Mouse (Mus musculus) MEL (cell line): ENCODE results near the gene Cflar. TPM values are rescaled to one million over a fixed set of nuclear protein-coding genes. Genes with fewer than 3 reads are reported as not detected.
A peak's percentile ranks its signal among the peaks of the same experiment; 100 is the strongest.

ENCODE experiments used
- DNase-seq: peaks from one replicate; pipeline ENCODE4 v3.0.0; 2011; ENCODE audit warnings: low read depth, low spot score
- H3K27ac ChIP-seq: 2 replicates; pipeline ENCODE4 v1.5.1; 2012; ENCODE audit warnings: low read depth, mild to moderate bottlenecking, control low read depth, low read length, moderate library complexity; ENCODE audit not compliant: control insufficient read depth
- H3K27me3 ChIP-seq, 2 experiments: fragments of 150-350 bp in 1 of 2; sonication (generic) in 1 of 2; 2 replicates each; pipeline ENCODE4 v1.6.1; 2012; ENCODE audit warnings: low read length in 2 of 2, mild to moderate bottlenecking in 2 of 2, improper control_type of control experiment in 1 of 2, moderate library complexity in 1 of 2; ENCODE audit not compliant: insufficient read depth in 2 of 2, control insufficient read depth in 1 of 2
- H3K36me3 ChIP-seq, 2 experiments: 2 replicates each; pipeline ENCODE4 v1.6.1; 2012 to 2014; ENCODE audit warnings: low read length in 2 of 2, improper control_type of control experiment in 1 of 2, inconsistent platforms in 1 of 2, mild to moderate bottlenecking in 1 of 2; ENCODE audit not compliant: insufficient read depth in 2 of 2, control insufficient read depth in 1 of 2
- H3K4me1 ChIP-seq, 2 experiments: fragments of 150-350 bp in 1 of 2; sonication (generic) in 1 of 2; 2 replicates each; pipeline ENCODE4 v1.6.1; 2012; ENCODE audit warnings: low read length in 2 of 2, improper control_type of control experiment in 1 of 2, mild to moderate bottlenecking in 1 of 2; ENCODE audit not compliant: insufficient read depth in 2 of 2, control insufficient read depth in 1 of 2
- H3K4me3 ChIP-seq, 2 experiments: fragments of 150-350 bp in 1 of 2; sonication (generic) in 1 of 2; 2 replicates each; pipeline ENCODE4 v1.5.1; 2012; ENCODE audit warnings: low read depth in 2 of 2, low read length in 2 of 2, mild to moderate bottlenecking in 2 of 2, moderate library complexity in 2 of 2, control low read depth in 1 of 2, improper control_type of control experiment in 1 of 2; ENCODE audit not compliant: control insufficient read depth in 1 of 2, insufficient read depth in 1 of 2
- H3K79me2 ChIP-seq: 2 replicates; pipeline ENCODE4 v1.6.1; 2012; ENCODE audit warnings: mild to moderate bottlenecking, low read length, moderate library complexity; ENCODE audit not compliant: control insufficient read depth, poor library complexity, insufficient read depth
- H3K9ac ChIP-seq: 2 replicates; pipeline ENCODE4 v1.6.1; 2012; ENCODE audit warnings: low read depth, mild to moderate bottlenecking, control low read depth, low read length, moderate library complexity; ENCODE audit not compliant: control insufficient read depth, poor library complexity, severe bottlenecking
- H3K9me3 ChIP-seq: fragments of 150-350 bp; sonication (generic); replicated peaks from 2 replicates; pipeline ENCODE4 v1.6.1; 2012; ENCODE audit warnings: mild to moderate bottlenecking, low read length, improper control_type of control experiment, moderate library complexity; ENCODE audit not compliant: insufficient read depth
- BHLHE40 ChIP-seq: IDR thresholded peaks from 2 replicates; pipeline ENCODE4 v1.6.1; 2012; ENCODE audit warnings: low read depth, mild to moderate bottlenecking, inconsistent platforms, low read length, improper control_type of control experiment, borderline replicate concordance
- CHD1 ChIP-seq: IDR thresholded peaks from 2 replicates; pipeline ENCODE4 v1.6.1; 2012; ENCODE audit warnings: low read depth, mild to moderate bottlenecking, inconsistent platforms, low read length, improper control_type of control experiment
- CHD2 ChIP-seq: IDR thresholded peaks from 2 replicates; pipeline ENCODE4 v1.6.1; 2011; ENCODE audit warnings: low read length, improper control_type of control experiment
- CTCF ChIP-seq, 3 experiments: IDR thresholded peaks in 2 of 3; conservative IDR thresholded peaks in 1 of 3; 2 replicates each; pipeline ENCODE4 v1.5.1; 2011 to 2012; ENCODE audit warnings: low read length in 3 of 3, low read depth in 2 of 3, mild to moderate bottlenecking in 2 of 3, improper control_type of control experiment in 1 of 3, inconsistent platforms in 1 of 3, mixed read lengths in 1 of 3, moderate library complexity in 1 of 3; ENCODE audit not compliant: control insufficient read depth in 1 of 3, insufficient read depth in 1 of 3, poor library complexity in 1 of 3, severe bottlenecking in 1 of 3
- E2F4 ChIP-seq: IDR thresholded peaks from 2 replicates; pipeline ENCODE4 v1.6.1; 2011; ENCODE audit warnings: low read depth, low read length, improper control_type of control experiment, borderline replicate concordance
- ELF1 ChIP-seq: IDR thresholded peaks from 2 replicates; pipeline ENCODE4 v1.6.1; 2014; ENCODE audit warnings: low read depth, mild to moderate bottlenecking, inconsistent platforms, low read length, improper control_type of control experiment, moderate library complexity
- EP300 ChIP-seq, 2 experiments: IDR thresholded peaks; 2 replicates each; pipeline ENCODE4 v1.6.1; 2011; ENCODE audit warnings: improper control_type of control experiment in 2 of 2, low read length in 2 of 2, low read depth in 1 of 2, mild to moderate bottlenecking in 1 of 2
- ETS1 ChIP-seq: IDR thresholded peaks from 2 replicates; pipeline ENCODE4 v1.6.1; 2012; ENCODE audit warnings: low read depth, mild to moderate bottlenecking, inconsistent platforms, low read length, improper control_type of control experiment, moderate library complexity
- GABPA ChIP-seq: IDR thresholded peaks from 2 replicates; pipeline ENCODE4 v1.6.1; 2012; ENCODE audit warnings: low read depth, mild to moderate bottlenecking, inconsistent platforms, low read length, improper control_type of control experiment, moderate library complexity
- GATA1 ChIP-seq: IDR thresholded peaks from 2 replicates; pipeline ENCODE4 v1.6.1; 2011; ENCODE audit warnings: low read depth, low read length, improper control_type of control experiment
- HCFC1 ChIP-seq: IDR thresholded peaks from 2 replicates; pipeline ENCODE4 v1.6.1; 2012; ENCODE audit warnings: low read depth, mild to moderate bottlenecking, inconsistent platforms, low read length, improper control_type of control experiment, moderate library complexity
- JUND ChIP-seq: IDR thresholded peaks from 2 replicates; pipeline ENCODE4 v1.6.1; 2011; ENCODE audit warnings: low read depth, mild to moderate bottlenecking, improper control_type of control experiment, low read length
- KAT2A ChIP-seq: conservative IDR thresholded peaks from 2 replicates; pipeline ENCODE4 v1.6.1; 2012; ENCODE audit warnings: low read depth, low read length, improper control_type of control experiment, inconsistent platforms
- MAFK ChIP-seq: IDR thresholded peaks from 2 replicates; pipeline ENCODE4 v1.6.1; 2011; ENCODE audit warnings: low read depth, mild to moderate bottlenecking, low read length, improper control_type of control experiment, borderline replicate concordance
- MAZ ChIP-seq: IDR thresholded peaks from 2 replicates; pipeline ENCODE4 v1.6.1; 2012; ENCODE audit warnings: low read depth, mild to moderate bottlenecking, inconsistent platforms, low read length, improper control_type of control experiment
- MEF2A ChIP-seq: IDR thresholded peaks from 2 replicates; pipeline ENCODE4 v1.6.1; 2014; ENCODE audit warnings: low read depth, mild to moderate bottlenecking, inconsistent platforms, low read length, improper control_type of control experiment; ENCODE audit not compliant: poor library complexity, insufficient replicate concordance, severe bottlenecking; ENCODE audit errors: extremely low read depth
- MXI1 ChIP-seq: IDR thresholded peaks from 2 replicates; pipeline ENCODE4 v1.6.1; 2011; ENCODE audit warnings: mild to moderate bottlenecking, low read depth, low read length, improper control_type of control experiment
- MYB ChIP-seq: IDR thresholded peaks from 2 replicates; pipeline ENCODE4 v1.6.1; 2011; ENCODE audit warnings: mild to moderate bottlenecking, low read depth, low read length, improper control_type of control experiment
- MYC ChIP-seq: IDR thresholded peaks from 2 replicates; pipeline ENCODE4 v1.6.1; 2011; ENCODE audit warnings: low read depth, mild to moderate bottlenecking, low read length, improper control_type of control experiment, moderate library complexity
- NELFE ChIP-seq: IDR thresholded peaks from 2 replicates; pipeline ENCODE4 v1.6.1; 2011; ENCODE audit warnings: low read depth, low read length, improper control_type of control experiment
- NRF1 ChIP-seq: IDR thresholded peaks from 2 replicates; pipeline ENCODE4 v1.6.1; 2014; ENCODE audit warnings: low read depth, mild to moderate bottlenecking, inconsistent platforms, low read length, improper control_type of control experiment, moderate library complexity; ENCODE audit not compliant: poor library complexity, insufficient read depth, severe bottlenecking
- POLR2AphosphoS2 ChIP-seq: IDR thresholded peaks from 2 replicates; pipeline ENCODE4 v1.6.1; 2011; ENCODE audit warnings: low read length, improper control_type of control experiment
- POLR2AphosphoS5 ChIP-seq: IDR thresholded peaks from 2 replicates; pipeline ENCODE4 v1.6.1; 2012; ENCODE audit warnings: low read depth, borderline replicate concordance, mild to moderate bottlenecking, inconsistent platforms, low read length, moderate library complexity, mixed read lengths
- RCOR1 ChIP-seq: IDR thresholded peaks from 2 replicates; pipeline ENCODE4 v1.6.1; 2012; ENCODE audit warnings: low read depth, mild to moderate bottlenecking, inconsistent platforms, low read length, improper control_type of control experiment
- SIN3A ChIP-seq: IDR thresholded peaks from 2 replicates; pipeline ENCODE4 v1.6.1; 2012; ENCODE audit warnings: low read length, improper control_type of control experiment, inconsistent platforms
- SMC3 ChIP-seq: IDR thresholded peaks from 2 replicates; pipeline ENCODE4 v1.6.1; 2011; ENCODE audit warnings: low read depth, low read length, improper control_type of control experiment
- TAL1 ChIP-seq: IDR thresholded peaks from 2 replicates; pipeline ENCODE4 v1.6.1; 2012; ENCODE audit warnings: mild to moderate bottlenecking, inconsistent platforms, low read length, moderate library complexity, mixed read lengths
- TBP ChIP-seq: IDR thresholded peaks from 2 replicates; pipeline ENCODE4 v1.8.0; 2011; ENCODE audit warnings: low read depth, low read length, improper control_type of control experiment
- USF1 ChIP-seq: IDR thresholded peaks from 2 replicates; pipeline ENCODE4 v1.6.1; 2014; ENCODE audit warnings: low read depth, mild to moderate bottlenecking, inconsistent platforms, low read length, improper control_type of control experiment, moderate library complexity
- USF2 ChIP-seq, 2 experiments: IDR thresholded peaks; 2 replicates each; pipeline ENCODE4 v1.6.1; 2011 to 2012; ENCODE audit warnings: improper control_type of control experiment in 2 of 2, low read length in 2 of 2, borderline replicate concordance in 1 of 2, inconsistent platforms in 1 of 2, low read depth in 1 of 2, mild to moderate bottlenecking in 1 of 2; ENCODE audit not compliant: insufficient read depth in 1 of 2
- ZC3H11A ChIP-seq: IDR thresholded peaks from 2 replicates; pipeline ENCODE4 v1.6.1; 2012; ENCODE audit warnings: low read depth, mild to moderate bottlenecking, inconsistent platforms, low read length, improper control_type of control experiment
- ZKSCAN1 ChIP-seq: IDR thresholded peaks from 2 replicates; pipeline ENCODE4 v1.6.1; 2012; ENCODE audit warnings: low read depth, mild to moderate bottlenecking, inconsistent platforms, low read length, improper control_type of control experiment, moderate library complexity
- ZMIZ1 ChIP-seq: IDR thresholded peaks from 2 replicates; pipeline ENCODE4 v1.6.1; 2012; ENCODE audit warnings: low read depth, mild to moderate bottlenecking, inconsistent platforms, low read length, improper control_type of control experiment, moderate library complexity
- ZNF384 ChIP-seq: IDR thresholded peaks from 2 replicates; pipeline ENCODE4 v1.6.1; 2012; ENCODE audit warnings: low read depth, mild to moderate bottlenecking, inconsistent platforms, low read length, improper control_type of control experiment
- polyA plus RNA-seq, 2 experiments: library from polyadenylated mRNA; stranded (reverse) in 1 of 2; unstranded in 1 of 2; fragments of >175 nt in 1 of 2; fragments of >200 nt in 1 of 2; gene quantifications; 2 replicates each; pipeline versions ENCODE4 v1.2.1 to v1.2.4; 2012; ENCODE audit warnings: low replicate concordance in 2 of 2, low read depth in 1 of 2; ENCODE audit not compliant: insufficient read length in 2 of 2, insufficient read depth in 1 of 2, missing spikeins in 1 of 2
- total RNA-seq: library from RNA; depleted of rRNA; stranded (reverse); fragments of 300-350 nt; gene quantifications from 2 replicates; pipeline ENCODE4 v1.2.3, GENCODE M21; 2012

Cflar gene
- total and polyA plus RNA-seq, 3 experiments, result 13.1 to 13.2 TPM; not detected in 1

- TF ChIP-seq POLR2AphosphoS5, result no peak
- peak; percentile 45; the same call in 1 of the 2 replicates for TF ChIP-seq ZC3H11A
- no peak for TF ChIP-seq POLR2AphosphoS2
- no peak for TF ChIP-seq USF1
- TF ChIP-seq MYC, result no peak
- TF ChIP-seq CHD1, result no peak
- no peak for TF ChIP-seq RCOR1
- TF ChIP-seq, all 39 proteins: peak for 4
These were observed 66.9 kb downstream of the Cflar start (continued) for GRCm38 (mm10) chr1:58778226-58778625.

- H3K27ac ChIP-seq, result peak overlapping the region; percentile 27; the same call in 1 of the 2 replicates
- no peaks in the 10 kb centered on the region; a peak in 2 of 4 replicates for H3K4me1 ChIP-seq
- no peaks in the 10 kb centered on the region for H3K27me3 ChIP-seq
- no peaks in the 10 kb centered on the region for H3K9me3 ChIP-seq
- H3K9ac ChIP-seq, result no peak overlapping the region
- H3K79me2 ChIP-seq, result no peaks in the 10 kb centered on the region
- H3K36me3 ChIP-seq, result no peaks in the 10 kb centered on the region
- DNase-seq, result peak; percentile 65
- no peak overlapping the region for H3K4me3 ChIP-seq
- TF ChIP-seq MYB (no peak), ELF1 (no peak), USF1 (no peak), MEF2A (no peak), E2F4 (no peak), ZKSCAN1 (no peak), JUND (no peak), ZMIZ1 (no peak), CHD2 (no peak), USF2 (IDR thresholded peaks at IDR 0.05; ENCODE audit: borderline replicate concordance in 1 of 2, insufficient read depth in 1 of 2, low read depth in 1 of 2, low read length in 2 of 2) (no peak), GATA1 (peak; percentile 80), MXI1 (0 out of 2 replicates have a peak, but pooled peaks have one; percentile 20), NELFE (no peak), CHD1 (no peak), SIN3A (peak; percentile 30; the same call in 1 of the 2 replicates), MAZ (no peak), POLR2AphosphoS2 (no peak), NRF1 (no peak), RCOR1 (peak; percentile 33; the same call in 1 of the 2 replicates), TBP (no peak), MAFK (no peak), ZC3H11A (no peak), BHLHE40 (no peak), HCFC1 (no peak), GABPA (no peak), SMC3 (no peak), TAL1 (peak; percentile 12; the same call in 1 of the 2 replicates), KAT2A (no peak), ZNF384 (no peak), EP300 (IDR thresholded peaks at IDR 0.05; ENCODE audit: low read depth in 1 of 2, low read length in 2 of 2) (peak; percentile 77 to 86), CTCF (IDR thresholded peaks at IDR 0.05 in 2 of 3, conservative IDR thresholded peaks at IDR 0.05 in 1 of 3; ENCODE audit: control insufficient read depth in 1 of 3, insufficient read depth in 1 of 3, low read depth in 2 of 3, low read length in 3 of 3, poor library complexity in 1 of 3, severe bottlenecking in 1 of 3) (no peak), ETS1 (peak; percentile 69; the same call in 1 of the 2 replicates)
These were observed 75.0 kb downstream of the Cflar start for GRCm38 (mm10) chr1:58786276-58786675.
